Mouse (Mus musculus): ENCODE measurements around the gene Sowahc. TPM values are rescaled to one million over a fixed set of nuclear protein-coding genes. Genes with fewer than 3 reads are reported as not detected.

The Sowahc gene
- 1.0 and 4.2 TPM in 2 replicates for total RNA-seq (2017)

GRCm38 (mm10) chr10:59221473-59222270 lies at the start of gene Sowahc, which contains the start of gene Sept10:
Sowahc (plus strand) TSS chr10:59221953.
Sept10 (minus strand) TSS chr10:59221847.
- peak; percentile 91 for ATAC-seq (replicated peaks; ENCODE audit: low read depth, poor library complexity, severe bottlenecking)

GRCm38 (mm10) chr10:59172539-59172938 lies 49.2 kb upstream of the Sowahc start:
- ATAC-seq (replicated peaks; ENCODE audit: low read depth, poor library complexity, severe bottlenecking) = no peak

GRCm38 (mm10) chr10:59179620-59180019 lies 42.1 kb upstream of the Sowahc start:
- no peak for ATAC-seq (replicated peaks; ENCODE audit: low read depth, poor library complexity, severe bottlenecking)

DNA sequence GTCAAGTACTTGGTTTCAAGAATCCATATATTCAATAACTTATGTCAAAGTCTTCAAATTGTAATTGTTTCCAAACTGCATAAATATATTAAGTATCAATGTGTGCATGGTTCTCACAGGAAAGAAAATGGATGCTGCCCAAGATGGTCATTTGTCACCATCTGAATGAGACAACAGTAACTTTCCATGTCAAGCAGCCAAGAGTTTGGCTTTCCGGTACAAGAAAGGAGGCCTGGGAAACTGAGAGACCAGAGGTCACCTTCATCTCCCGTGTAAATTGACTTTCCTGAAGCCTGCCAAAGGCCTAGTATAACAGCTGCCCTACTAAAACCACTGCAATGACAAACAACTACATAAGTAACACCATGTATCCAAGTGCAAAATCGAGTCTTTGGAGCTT lies 39.4 kb upstream of the Sowahc start:
- no peak for ATAC-seq (replicated peaks; ENCODE audit: low read depth, poor library complexity, severe bottlenecking)

DNA sequence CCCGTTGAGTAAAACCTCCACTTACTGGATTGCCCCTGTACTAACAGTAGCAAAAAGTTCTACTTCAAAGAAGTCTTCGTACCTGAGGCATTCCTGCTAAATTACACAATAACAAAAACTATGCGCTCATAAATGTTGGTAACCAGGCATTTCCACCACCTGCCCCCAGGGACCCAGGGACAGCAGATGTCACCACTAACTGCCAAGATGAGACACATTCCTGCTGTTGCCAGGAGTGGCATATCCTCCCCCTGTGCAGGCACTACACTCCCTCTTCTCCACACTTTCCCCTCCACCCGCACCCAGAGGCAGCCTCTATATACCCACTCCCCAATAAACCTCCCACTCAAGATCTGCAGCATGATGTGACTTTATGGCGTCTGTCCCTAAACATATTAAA lies 26.9 kb upstream of the Sowahc start:
- ATAC-seq (replicated peaks; ENCODE audit: low read depth, poor library complexity, severe bottlenecking) = no peak

- no peak for ATAC-seq (replicated peaks; ENCODE audit: low read depth, poor library complexity, severe bottlenecking)
Measured at GRCm38 (mm10) chr10:59196763-59197162, 25.0 kb upstream of the Sowahc start.

GRCm38 (mm10) chr10:59200011-59200410 lies 21.7 kb upstream of the Sowahc start:
- no peak for ATAC-seq (replicated peaks; ENCODE audit: low read depth, poor library complexity, severe bottlenecking)

DNA sequence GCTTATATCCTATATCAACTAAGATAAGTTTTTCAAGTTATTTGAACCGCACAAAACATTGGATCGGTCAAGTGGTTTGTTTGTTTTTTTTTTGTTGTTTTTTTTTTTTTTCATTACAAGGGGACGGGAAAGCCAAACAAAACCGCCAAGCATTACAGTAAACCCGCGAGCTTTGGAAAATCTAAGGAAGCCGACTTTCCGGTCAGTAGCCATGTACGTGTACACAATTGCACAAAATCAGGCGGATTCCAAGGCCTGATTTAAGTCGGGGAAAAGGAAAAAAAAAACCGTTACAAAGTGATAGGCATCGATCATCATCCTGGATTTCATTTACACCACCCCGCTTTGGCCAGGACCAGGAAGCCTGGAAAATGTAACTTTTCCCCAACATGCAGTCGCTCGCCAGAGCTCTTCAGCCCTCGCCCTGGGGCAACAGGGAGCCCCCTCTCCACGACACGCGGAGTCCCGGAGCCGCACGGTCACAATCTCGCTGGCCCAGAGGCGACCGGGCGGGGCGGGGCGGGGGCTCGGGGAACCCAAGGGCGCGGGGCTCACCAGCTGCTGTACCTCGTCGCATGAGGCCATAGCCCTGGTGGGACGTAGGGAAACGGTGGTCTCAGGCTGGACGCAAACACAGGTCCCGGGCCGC lies 805 bp upstream of the Sowahc start:
- ATAC-seq (replicated peaks; ENCODE audit: low read depth, poor library complexity, severe bottlenecking) = no peak

DNA sequence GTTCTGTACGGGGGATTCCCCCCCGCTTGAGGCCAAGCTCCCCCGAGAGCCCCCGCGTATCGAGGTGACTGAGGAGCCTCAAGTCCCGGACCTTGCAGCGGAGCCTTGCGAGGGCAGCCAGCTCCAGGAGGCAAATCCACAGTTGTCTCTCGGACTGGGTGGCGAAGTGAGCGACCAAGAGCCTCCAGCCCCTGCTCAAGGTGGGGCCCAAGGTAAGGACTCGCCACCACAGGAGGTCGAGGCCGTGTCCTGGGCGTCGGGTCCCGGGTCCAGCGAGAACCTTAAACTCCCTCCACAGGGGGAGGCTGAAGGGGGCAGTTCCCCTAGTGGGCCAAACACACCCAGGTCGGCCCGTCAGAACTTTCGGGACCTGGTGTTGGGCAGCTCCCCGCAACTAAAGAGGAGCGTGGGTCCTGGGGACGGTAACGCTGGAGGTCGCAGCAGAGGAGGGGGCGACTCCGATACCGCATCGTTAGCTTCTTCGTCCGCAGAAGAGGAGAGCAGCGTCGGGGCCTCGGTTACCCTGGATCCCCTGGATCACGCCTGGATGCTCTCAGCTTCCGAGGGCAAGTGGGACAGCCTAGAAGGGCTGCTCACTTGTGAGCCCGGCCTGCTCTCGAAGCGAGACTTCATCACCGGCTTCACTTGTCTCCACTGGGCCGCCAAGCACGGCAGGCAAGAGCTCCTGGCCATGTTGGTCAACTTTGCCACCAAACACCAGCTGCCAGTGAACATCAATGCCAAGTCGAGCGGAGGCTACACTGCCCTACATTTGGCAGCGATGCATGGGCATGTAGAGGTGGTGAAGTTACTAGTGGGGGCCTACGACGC lies 733 bp downstream of the Sowahc start:
- no peak for ATAC-seq (replicated peaks; ENCODE audit: low read depth, poor library complexity, severe bottlenecking)

DNA sequence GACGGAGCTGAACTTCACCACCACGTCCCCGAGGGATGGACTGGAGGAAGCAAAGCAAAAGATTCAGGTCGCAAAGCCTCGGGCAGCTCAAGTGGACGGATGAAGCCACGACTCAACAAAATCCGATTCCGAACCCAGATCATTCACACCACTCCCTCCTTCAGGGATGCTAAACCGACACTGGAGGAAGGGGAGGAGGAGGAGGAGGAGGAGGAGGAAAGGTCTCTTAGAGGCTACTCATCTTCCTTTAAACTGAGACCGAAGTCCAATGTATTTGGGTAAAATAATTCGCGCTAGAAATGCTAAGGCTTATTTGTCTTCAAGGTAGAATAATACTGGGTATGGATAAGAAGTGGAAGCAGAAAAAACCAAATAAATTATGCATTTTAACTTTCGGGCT lies 1.5 kb downstream of the Sowahc start:
- ATAC-seq (replicated peaks; ENCODE audit: low read depth, poor library complexity, severe bottlenecking) = no peak

DNA sequence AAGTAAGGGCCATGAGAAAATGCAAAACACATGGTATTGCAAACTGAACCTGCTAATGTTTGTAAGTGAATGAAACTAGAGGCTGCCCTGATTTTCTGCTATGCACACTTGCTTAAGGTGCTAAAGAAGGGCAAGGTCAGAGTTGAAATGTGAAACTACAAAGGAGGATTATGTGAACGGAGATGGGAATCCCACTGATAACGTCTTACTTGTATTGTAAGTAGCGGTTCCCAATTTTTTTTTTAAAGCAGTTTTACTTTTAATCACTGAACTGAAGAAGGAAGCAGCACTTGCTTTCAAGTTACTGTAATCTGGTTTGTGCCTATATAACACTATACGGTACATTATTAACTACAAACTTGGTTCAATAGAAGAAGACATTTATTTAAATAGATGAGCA lies 2.1 kb downstream of the Sowahc start:
- no peak for ATAC-seq (replicated peaks; ENCODE audit: low read depth, poor library complexity, severe bottlenecking)

DNA sequence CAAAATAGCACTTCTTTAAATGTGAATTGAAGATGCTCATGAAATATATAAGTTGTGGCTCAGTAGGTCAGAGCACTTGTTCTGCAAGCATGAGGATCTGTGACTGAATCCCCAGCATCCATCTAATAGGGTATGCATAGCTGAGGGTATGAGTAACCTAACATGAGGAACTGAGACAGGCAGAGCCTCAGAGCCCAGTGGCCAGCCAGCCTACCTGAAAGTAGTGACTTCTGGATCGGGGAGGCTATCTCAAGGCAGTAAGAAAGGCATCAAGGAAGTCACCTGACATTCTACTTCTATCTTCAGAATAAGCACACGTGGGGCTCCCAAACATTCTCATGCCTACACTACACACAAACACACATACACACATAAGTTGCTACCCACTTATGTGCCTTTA lies 3.4 kb downstream of the Sowahc start:
- ATAC-seq (replicated peaks; ENCODE audit: low read depth, poor library complexity, severe bottlenecking) = no peak

GRCm38 (mm10) chr10:59229205-59229820 lies 7.6 kb downstream of the Sowahc start:
- no peak for ATAC-seq (replicated peaks; ENCODE audit: low read depth, poor library complexity, severe bottlenecking)

- ATAC-seq (replicated peaks; ENCODE audit: low read depth, poor library complexity, severe bottlenecking) = peak; percentile 34
Measured at GRCm38 (mm10) chr10:59235227-59235626, 13.5 kb downstream of the Sowahc start.

DNA sequence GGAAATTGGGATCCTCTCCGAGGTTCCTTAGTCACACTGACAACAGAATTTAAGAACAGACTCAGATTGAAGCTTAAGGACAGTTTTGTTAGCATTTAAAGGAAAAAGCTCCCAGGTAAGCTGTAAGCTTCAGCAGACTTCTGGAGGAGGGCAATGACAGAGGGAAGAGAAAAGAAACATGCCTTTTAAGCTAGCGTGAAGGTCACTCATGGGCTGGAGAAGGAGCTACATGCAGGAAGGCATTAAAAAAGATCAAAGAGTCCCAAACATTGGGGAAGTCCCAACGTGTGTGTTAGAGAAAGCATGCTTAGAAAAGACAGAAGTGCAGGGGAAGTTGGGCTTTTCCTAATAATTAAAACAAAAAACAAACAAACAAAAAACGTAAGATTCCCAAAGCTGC lies 14.1 kb downstream of the Sowahc start:
- ATAC-seq (replicated peaks; ENCODE audit: low read depth, poor library complexity, severe bottlenecking) = no peak

DNA sequence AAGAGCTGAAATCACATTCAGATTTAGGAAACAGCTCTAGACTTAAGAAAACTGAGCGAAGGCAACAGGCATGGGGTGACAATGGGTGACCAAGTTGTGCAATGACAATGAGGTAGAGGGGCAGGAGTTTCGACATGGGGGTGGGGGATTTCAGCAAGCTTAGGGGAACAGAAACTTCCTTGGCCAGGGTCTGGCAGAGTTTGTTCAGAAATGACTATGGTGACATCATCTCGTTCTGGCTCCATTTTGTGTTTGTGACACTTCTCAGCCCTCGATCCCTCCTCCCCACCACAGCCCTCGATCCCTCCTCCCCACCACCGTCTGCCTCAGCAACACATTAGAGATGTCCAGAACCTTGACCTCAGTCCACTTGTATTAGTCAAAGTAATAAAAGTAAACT lies 14.7 kb downstream of the Sowahc start:
- peak; percentile 90 for ATAC-seq (replicated peaks; ENCODE audit: low read depth, poor library complexity, severe bottlenecking)

GRCm38 (mm10) chr10:59237757-59238156 lies 16.0 kb downstream of the Sowahc start:
- ATAC-seq (replicated peaks; ENCODE audit: low read depth, poor library complexity, severe bottlenecking) = no peak

DNA sequence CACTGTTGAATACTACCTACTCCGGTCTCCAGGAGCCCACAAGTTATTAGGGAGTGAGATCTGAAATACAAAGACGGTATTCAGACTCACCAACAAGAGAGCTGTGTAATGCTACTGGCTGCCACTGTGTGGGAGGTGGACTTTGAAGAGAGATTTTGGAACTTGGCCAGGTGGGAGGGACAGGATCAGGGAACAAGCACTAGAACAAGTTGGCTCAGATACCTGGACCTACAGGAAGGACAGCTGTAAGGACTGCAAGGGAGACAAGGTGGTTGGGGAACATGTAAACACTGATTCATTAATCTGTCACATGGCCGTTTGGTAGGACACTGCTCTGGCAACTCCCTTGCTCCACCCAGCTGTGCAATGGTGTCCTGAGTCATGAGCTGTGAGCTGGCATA lies 19.4 kb downstream of the Sowahc start:
- ATAC-seq (replicated peaks; ENCODE audit: low read depth, poor library complexity, severe bottlenecking) = no peak

DNA sequence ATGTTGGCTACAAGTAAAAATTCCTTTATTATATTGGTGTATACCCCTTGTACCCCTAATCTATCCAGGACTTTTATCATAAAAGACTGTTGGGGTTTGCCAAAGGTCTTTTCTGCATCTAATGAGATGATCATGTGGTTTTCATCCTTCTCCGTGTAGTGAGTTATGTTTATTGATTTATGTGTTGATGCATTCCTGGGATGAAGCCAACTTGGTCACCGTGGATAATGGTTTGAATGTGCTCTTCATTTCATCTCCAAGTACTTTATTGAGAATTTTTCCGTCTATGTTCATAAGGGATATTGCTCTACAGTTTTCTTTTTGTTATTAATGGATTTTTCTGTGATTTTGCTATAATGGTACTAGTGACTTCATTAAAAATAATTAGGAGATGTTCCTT lies 27.8 kb downstream of the Sowahc start:
- no peak for ATAC-seq (replicated peaks; ENCODE audit: low read depth, poor library complexity, severe bottlenecking)

- ATAC-seq (replicated peaks; ENCODE audit: low read depth, poor library complexity, severe bottlenecking) = no peak
Measured at GRCm38 (mm10) chr10:59250679-59251078, 28.9 kb downstream of the Sowahc start.
